Mouse (Mus musculus) lung, embryonic 15.5 days (tissue): ENCODE measurements around the gene Smap1. TPM values are rescaled to one million over a fixed set of nuclear protein-coding genes. Genes with fewer than 3 reads are reported as not detected.

Source experiments
- ATAC-seq: fragments of 200-750 bp; cut with Nextera tagmentation; 2 replicates; pipeline ENCODE4 v1.8.0; 2017; ENCODE audit warnings: moderate number of reproducible peaks, borderline replicate concordance; ENCODE audit not compliant: low FRiP score, low TSS enrichment; ENCODE audit errors: extremely low read depth
- H3K27ac ChIP-seq: fragments of 300-500 bp; sonication (generic); 2 replicates; pipeline ENCODE4 v1.5.1; 2015; ENCODE audit warnings: moderate library complexity, mild to moderate bottlenecking, inconsistent platforms
- H3K27me3 ChIP-seq: fragments of 300-500 bp; sonication (generic); 2 replicates; pipeline ENCODE4 v1.6.1; 2015; ENCODE audit warnings: inconsistent platforms
- H3K36me3 ChIP-seq: fragments of 300-500 bp; sonication (generic); 2 replicates; pipeline ENCODE4 v1.6.1; 2015; ENCODE audit warnings: inconsistent platforms
- H3K4me1 ChIP-seq: fragments of 300-500 bp; sonication (generic); 2 replicates; pipeline ENCODE4 v1.6.1; 2015; ENCODE audit warnings: inconsistent platforms
- H3K4me2 ChIP-seq: fragments of 300-500 bp; sonication (generic); 2 replicates; pipeline ENCODE4 v1.6.1; 2015; ENCODE audit warnings: inconsistent platforms, mild to moderate bottlenecking, moderate library complexity
- H3K4me3 ChIP-seq: fragments of 300-500 bp; sonication (generic); 2 replicates; pipeline ENCODE4 v1.5.1; 2015; ENCODE audit warnings: mild to moderate bottlenecking, inconsistent platforms
- H3K9ac ChIP-seq: fragments of 300-500 bp; sonication (generic); 2 replicates; pipeline ENCODE4 v1.6.1; 2015; ENCODE audit warnings: inconsistent platforms
- H3K9me3 ChIP-seq: fragments of 300-500 bp; sonication (generic); 2 replicates; pipeline ENCODE4 v1.6.1; 2016; ENCODE audit warnings: inconsistent platforms
- WGBS: fragments of 180-500 bp; shearing (Covaris S2); methylation state at CpG from one replicate; pipeline ENCODE4 v1.1.7; 2015; 5-methylcytosine and 5-hydroxymethylcytosine counted together
- polyA plus RNA-seq: library from polyadenylated mRNA; unstranded; fragments of >200 nt; fragmentation: Nextera tagmentation; extraction: Ambion mirVana; gene quantifications from 2 replicates; pipeline ENCODE4 v1.2.1, GENCODE M21; 2015

Smap1 gene
- polyA plus RNA-seq, 1 experiment from 2014 or later = 40.5 TPM

DNA sequence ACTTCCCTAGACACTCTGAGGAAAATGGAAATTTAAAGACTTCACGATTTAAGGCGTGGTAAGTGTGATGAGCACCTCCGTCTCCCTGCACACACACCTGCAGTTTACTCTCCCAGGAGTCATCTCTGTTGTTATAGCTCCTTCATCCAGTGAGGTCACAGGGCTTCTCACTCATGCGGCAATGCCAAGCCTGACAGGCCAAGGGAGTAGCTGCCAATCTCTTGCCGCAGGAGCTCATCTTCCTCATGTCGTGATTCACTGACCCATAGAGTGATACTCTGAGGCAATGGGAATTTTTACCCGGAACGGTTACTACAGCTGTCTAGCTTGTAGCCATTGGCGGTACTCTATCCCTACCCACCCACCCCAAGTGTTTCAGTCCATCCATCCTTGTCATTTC is 123.8 kb downstream of the Smap1 start:
- Histone ChIP-seq H3K27me3 (no peaks in the 10 kb centered on the region), H3K36me3 (no peaks in the 10 kb centered on the region), H3K9ac (no peak overlapping the region), H3K4me2 (no peak overlapping the region), H3K9me3 (no peaks in the 10 kb centered on the region), H3K27ac (no peak overlapping the region), H3K4me3 (no peak overlapping the region), H3K4me1 (no peaks in the 10 kb centered on the region)
- ATAC-seq = no peak
- 86% methylated on average over 9 of the region's 9 CpGs for WGBS

Other genes starting within 250 kb of the Smap1 start
- gene B3gat2, start 160.6 kb downstream of the Smap1 start, polyA plus RNA-seq = 0.35 and 0.39 TPM in 2 replicates
- gene Sdhaf4, start 83.3 kb upstream of the Smap1 start, polyA plus RNA-seq = 65.3 and 68.0 TPM in 2 replicates
- gene Fam135a, start 178.0 kb upstream of the Smap1 start, polyA plus RNA-seq = 30.0 and 32.9 TPM in 2 replicates